Mouse (Mus musculus) brain, embryonic 14.5 days (tissue): ENCODE measurements around the gene Dlgap1.

Experiments
- CTCF ChIP-seq: fragments of 200-500 bp; IDR thresholded peaks from 2 replicates; pipeline ENCODE4 v1.5.1; 2012; ENCODE audit warnings: inconsistent platforms, mild to moderate bottlenecking, moderate library complexity, borderline replicate concordance; ENCODE audit not compliant: insufficient read depth, insufficient read length; ENCODE audit errors: extremely low read depth
- POLR2A ChIP-seq: fragments of 200-500 bp; IDR thresholded peaks from 2 replicates; pipeline ENCODE4 v1.6.1; 2012; ENCODE audit warnings: mild to moderate bottlenecking, inconsistent platforms, borderline replicate concordance; ENCODE audit not compliant: poor library complexity, insufficient read depth, insufficient read length, severe bottlenecking; ENCODE audit errors: extremely low read depth

- TF ChIP-seq CTCF (no peak), POLR2A (no peak)
Measured at GRCm38 (mm10) chr17:70596326-70596725, 627.5 kb downstream of the Dlgap1 start.
